Mouse (Mus musculus) spleen, postnatal 10 days (tissue): ENCODE measurements around the gene Mcts2.
A peak's percentile ranks its signal among the peaks of the same experiment; 100 is the strongest.
"Not testable (repeated sequence)": the region's sequence is repeated elsewhere in the genome, so short reads cannot be mapped to it uniquely, and the experiment has no call there.

ENCODE experiments used
- DNase-seq, 2 experiments: peaks; one replicate each; pipeline ENCODE4 v3.0.0; 2021 to 2022; ENCODE audit warnings: low spot score in 2 of 2

The Mcts2 gene

DNA sequence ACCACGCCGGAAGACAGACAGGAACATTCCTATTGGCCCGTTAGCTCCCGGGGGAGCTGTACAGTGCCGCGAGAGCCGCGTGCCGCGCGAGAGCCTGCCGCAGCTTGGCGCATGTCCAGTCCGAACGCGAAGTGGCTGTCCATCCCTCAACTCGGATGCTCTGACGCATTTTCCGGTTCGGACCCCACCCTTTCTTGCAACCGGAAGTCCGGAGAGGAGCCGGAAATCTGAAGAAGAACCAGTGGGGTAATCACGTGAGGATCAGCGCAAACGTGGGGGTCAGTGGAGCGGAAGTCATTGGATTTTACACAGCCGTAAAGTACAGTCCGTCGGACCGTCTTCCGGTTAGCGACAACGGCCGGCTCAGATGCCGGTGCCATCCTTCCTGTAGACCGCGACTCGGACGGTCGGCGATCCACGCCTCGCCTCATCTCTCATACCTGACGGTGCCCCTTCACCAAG lies at the start of gene Mcts2:
TSS of gene Mcts2 (plus strand) at position 230 of the 462 bp plus-strand sequence.
- DNase-seq, result peak in 1 of 2 experiments; percentile 79

DNA sequence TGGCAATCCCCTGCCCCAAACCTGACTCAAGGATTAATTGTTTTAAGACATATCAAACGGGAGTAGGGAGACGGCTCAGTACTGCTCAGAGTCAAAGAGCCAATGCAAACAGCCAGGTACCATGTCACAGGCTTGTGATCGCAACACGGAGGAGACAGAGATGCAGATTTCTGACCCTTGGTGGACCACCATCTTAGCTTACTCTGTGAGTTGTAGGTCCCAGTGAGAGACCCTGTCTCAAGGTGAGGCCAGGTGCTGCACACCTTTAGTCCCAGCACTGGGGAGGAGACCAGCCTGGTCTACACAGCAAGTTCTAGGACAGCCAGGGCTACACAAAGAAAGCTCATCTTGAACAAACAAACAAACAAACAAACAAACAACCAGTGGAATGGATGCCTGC lies 49.5 kb upstream of the Mcts2 start:
- no peak for DNase-seq

DNA sequence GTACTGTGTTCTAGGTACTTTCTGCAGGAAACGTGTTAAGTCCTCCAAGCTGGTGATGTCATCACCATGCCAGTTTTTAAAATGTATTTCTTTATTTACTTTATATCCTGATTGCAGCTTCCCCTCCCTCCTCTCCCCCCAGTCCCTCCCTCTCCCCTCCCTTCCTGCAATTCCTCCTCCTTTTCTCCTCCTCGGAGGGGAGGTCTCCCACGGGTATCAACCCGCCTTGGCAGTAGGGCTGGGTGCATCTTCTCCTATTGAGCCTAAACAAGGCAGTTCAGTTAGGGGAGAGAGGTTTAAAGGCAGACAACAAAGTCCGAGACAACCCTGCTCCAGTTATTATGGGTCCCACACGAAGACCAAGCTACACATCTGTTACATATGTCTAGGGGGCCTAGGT lies 48.0 kb upstream of the Mcts2 start:
- no peak for DNase-seq

DNA sequence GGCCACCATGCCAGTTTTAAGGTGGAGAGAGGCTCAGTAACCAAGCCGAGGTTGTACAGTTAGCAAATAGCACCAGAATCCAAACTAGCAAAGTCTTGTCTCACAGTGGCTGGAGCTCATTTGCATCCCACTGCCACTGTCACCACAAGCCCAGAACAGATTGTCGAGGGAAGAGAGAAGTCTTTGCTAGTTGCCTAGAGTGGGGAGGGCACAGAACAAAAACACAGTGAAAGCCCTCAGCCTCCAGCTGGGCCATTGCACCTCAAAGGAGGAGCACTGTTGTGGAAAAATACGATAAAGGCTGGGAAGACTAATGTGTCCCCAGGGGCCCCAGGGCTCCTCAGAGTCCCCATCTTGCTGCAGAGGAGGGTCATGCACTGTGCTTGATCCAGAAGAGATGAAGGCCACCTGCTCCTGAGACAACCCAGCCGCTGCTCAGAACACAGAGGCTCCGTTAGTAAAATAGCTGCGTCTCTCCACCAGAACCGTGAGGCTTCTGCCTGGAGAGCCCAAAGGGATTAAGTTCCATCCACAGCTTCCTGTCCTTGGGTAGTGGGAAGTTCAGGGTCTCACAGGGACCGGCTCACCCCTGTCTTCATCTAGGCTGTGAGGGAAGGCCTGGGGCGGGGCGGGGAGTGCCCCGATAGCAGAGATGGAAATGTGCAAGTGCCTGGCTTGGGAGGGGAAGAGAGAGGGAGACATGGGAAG lies 47.3 kb upstream of the Mcts2 start:
- DNase-seq, result no peak

DNA sequence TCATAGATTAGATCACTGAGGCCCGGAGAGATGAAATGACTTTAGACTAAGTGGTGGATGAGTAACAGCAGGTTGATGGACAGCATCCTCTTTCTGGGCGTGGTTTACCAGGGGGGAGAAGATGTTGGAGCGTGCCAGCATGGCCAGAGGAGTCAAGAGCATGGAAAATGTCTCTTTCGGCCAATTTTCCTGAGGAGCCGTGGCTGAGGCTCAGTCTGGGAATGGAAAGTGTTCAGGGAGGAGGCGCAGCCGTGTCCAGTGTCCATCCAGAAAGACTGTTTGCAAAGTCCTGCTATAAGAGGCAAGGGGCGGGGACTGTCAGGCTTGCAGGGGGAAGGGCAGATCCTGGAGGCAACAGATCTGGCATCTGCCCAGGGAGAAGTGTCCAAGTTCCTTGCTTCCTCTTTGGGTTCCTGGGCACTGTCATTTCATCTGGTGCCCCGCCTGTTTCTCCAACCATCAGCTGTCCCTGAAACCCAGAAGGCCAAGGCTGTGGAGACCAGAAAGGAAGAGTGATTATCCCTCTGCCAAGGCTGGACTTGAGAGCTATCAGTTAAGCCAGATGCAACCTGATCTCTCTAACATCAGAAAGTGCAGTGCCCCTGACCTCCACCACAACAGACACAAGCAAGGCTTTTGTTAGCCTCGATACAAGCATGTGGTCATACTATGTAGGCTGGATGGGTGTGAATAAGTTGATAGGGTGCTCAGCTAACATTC lies 33.8 kb upstream of the Mcts2 start:
- peak in 1 of 2 experiments; percentile 41 for DNase-seq

DNA sequence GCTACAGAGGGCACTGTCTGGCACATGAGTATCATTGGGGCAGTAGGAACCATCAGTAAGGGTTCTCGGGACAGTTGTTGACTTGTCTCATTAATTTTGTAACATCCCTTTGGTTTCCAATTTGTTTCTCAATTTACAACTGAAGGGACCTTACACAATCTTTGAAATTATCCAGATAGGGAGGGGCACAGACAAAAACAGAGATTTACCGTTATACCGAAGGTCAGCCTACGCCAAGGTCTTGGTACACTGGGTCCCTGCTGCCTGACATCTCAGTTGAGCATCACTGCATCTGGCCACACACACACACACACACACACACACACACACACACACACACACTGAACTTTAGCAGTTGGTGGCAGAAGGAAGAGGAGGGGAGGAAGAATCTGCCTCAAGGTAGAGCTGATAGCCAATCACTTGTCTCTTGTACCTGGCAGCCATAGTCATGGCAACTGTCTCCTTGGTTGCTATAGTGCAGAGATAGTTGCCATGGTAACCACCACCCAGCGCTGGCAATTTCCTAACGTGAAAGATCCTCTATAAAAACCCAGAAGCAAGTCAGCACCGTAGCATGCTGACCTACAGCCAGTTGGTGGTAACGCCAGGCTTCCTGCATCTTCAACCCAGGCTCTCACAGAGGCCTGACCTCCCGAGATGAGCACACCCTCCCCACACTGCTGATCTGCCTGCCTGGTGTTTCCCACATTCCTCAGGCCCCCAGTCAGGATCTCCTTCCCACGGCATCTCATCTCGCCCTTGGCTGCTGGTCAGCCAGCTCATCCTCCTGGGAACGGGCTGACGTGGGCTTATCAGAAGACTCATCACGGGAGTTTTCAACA lies 32.7 kb upstream of the Mcts2 start:
- no peak for DNase-seq

DNA sequence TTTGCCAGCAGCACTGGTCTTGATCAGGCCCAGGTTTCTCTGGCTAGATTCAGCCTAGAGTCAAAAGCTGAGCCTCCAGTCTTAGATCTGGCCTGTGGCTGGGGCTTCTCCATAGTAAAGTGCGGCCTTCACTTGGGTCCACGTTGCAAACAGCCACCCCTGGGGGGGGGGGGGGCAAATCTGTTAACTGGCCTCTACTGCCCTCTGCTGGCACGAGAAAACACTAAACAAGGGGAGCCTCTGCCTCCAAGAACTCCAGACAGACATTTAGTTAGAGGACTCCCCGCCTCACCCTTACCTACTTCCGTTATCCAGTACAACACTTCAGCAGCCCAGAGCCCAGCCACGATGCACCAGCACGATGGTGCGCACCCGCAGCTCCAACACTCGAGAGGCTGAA lies 29.4 kb upstream of the Mcts2 start:
- DNase-seq, result peak in 1 of 2 experiments; percentile 45

DNA sequence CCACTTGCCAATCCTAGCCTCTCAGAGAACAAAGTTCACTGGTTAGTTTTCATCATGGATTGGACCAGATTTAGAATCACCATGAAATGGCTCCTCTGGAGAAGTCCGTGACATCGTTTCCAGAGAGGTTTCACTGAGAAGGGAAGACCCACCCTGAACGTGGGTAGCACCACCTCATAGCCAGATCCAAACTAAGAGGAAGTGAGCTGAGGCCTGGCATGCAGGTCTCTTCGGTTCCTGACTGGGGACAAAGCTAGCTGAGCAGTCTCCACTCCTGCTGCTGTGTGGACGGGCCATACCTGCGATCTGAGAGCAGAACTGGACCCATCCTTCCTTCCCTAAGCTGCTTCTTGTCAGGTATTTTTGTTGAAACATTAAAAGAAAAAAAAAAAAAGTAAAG lies 25.7 kb upstream of the Mcts2 start:
- no peak for DNase-seq

DNA sequence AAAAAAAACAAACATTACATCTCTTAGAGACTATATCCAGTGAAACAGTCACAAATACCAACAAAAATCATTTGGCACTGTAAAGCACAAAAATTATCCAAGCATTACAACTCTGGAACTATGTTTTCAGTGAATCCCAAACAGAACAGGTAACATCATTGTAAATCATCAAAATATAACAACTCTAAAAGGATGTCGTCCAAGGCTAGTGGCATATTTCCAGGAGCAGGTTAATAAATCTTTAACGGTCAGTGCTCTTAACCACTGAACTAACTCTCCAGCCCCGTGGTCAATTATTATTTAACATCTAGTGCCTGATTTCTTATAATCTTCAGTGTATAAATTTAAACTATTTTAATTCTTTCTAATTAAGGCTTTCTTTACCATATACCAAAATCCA lies 20.6 kb upstream of the Mcts2 start:
- DNase-seq, result not testable (repeated sequence)

DNA sequence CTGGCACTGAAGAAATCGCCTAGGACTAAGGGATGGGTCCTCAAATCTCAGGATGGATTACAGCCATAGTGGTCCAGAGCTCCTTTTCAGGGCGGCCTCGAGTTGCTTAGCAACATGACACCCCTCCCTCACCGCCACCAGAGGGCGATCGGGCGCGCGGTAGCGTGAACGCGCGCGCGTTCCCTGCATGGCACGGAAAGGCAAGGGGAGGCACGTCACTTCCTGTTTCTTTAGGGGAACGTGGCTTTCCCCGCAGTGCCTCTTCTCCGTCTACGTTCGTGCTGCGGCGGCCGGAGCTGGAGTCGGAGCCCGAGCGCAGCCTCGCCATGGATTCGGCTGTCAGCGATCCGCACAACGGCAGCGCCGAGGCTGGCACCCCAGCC lies 17.6 kb upstream of the Mcts2 start, which contains the start of gene H13:
TSS of gene H13 (plus strand) at position 206 of the 383 bp plus-strand sequence.
- DNase-seq, result peak; percentile 81 to 91

DNA sequence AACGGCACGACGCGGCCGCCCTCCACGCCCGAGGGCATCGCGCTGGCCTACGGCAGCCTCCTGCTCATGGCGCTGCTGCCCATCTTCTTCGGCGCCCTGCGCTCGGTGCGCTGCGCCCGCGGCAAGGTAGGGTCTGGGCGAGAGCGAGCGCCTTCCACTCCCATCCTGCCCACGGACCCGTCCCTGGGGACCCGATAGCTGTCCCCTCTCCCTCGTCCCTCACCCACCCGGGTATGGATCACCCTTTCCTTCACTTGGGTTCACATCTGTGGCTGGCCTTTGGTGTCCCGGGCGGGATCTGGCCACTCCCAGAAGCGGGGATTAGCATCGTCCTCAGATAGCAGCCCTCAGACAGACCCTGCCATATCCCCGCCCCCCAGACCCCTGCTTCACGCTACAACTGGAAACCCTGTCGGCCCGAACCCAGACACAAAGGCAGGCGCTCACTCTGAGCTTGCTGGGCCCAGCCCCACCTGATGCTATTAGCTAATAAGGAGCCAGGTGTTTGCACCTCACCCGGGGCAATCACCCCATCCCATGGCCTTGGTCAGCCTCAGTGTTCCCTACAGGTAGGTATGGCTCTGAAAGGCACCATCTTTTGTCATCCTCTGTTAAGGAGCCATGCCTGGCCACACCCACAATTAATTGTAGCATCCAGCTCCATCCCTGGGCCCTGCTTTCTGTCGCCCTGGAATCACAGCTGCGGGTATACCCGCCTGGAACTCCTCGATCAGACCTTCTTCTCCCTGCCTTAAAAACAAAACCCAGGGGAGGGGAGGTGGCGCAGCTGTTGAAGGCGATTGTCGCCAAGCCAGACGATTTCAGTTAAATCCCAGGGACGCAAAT lies 17.0 kb upstream of the Mcts2 start:
- DNase-seq, result peak; percentile 29

DNA sequence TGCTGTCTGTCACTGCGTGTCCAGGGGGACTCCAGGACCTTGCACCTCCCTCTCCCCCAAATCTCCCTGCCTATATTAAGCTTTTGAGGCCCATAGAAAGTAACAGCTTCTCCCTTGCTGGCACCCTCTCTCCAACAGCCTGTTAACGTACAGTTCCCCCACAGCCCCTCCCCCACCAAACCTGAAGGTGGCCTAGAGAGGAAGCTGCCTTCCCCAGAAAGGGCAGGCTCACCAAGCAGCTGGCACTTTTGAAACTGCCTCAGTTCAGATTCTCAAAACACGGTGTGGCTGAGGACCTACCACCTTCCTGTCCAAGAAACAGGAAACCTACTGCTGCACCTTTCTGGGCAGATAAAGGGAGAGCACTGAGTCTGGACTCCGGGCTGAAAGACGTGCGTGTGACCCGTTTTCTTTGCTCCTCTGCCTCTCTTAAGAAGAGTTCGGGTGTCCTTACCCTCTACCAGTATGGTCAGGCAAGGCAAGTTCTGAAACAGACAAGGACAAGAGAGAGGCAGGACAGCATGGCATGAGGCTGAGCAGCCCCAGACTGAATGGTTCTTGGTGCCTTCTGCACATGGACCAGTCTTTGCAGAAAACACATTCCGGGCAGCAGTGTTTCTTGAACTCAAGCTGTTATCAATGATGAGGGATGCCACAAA lies 15.7 kb upstream of the Mcts2 start:
- peak; percentile 44 to 77 for DNase-seq

DNA sequence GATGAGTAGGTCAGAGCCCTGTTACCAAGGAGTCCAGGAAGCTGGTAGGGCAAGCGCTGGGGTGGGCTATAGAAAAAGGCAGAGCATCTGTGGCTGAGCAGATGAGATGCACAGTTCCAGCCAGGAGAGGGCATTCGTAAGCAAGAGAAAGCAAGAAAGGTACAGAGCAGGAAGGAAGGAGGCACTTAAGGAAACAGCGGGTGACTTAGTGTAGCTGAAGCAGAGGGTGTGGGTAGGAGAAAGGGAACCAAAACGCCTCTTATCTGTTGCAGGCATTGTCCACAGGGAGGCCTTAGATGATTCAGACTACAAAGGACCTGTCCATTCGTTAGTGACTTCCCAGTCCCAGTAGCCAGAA lies 15.2 kb upstream of the Mcts2 start:
- peak; percentile 24 to 66 for DNase-seq

DNA sequence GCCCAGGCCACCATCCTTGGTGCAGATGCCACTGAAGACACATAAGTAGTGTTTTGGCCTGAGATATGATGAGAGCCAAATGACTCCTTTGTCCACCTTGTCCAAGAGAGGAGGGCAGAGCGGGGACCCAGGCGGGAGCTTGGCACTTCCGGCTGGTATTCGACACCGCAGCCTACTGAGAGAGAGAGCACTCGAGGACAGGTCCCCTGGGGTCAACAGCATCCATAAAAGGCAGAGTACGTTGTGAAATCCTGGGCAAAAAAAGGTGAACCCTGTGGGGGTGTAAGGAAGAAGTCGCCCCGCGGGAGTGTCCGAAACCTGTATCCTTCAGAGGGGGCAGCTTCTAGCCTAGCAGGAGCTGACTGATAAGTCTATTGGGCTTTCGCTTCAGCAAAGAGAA lies 14.7 kb upstream of the Mcts2 start:
- DNase-seq, result no peak

DNA sequence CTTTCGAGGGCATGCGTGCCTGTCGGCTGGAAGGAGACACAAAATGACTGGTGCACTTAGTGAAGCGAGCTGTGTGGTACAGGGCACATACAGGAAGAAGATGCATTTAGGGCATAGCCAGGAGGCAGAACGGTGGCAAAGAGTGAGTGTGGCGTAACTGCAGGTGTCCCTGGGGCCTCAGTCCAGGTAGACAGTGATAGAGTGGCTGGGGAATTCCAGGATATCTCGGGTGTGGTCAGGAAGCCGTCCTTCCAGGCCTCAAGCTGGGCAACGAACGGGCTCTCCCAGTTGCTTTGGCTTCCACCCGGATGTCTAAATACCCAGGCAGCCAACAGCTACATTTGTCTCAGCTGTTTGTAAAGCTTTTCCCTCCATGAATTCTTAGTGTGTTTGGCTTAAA lies 12.7 kb upstream of the Mcts2 start:
- no peak for DNase-seq

DNA sequence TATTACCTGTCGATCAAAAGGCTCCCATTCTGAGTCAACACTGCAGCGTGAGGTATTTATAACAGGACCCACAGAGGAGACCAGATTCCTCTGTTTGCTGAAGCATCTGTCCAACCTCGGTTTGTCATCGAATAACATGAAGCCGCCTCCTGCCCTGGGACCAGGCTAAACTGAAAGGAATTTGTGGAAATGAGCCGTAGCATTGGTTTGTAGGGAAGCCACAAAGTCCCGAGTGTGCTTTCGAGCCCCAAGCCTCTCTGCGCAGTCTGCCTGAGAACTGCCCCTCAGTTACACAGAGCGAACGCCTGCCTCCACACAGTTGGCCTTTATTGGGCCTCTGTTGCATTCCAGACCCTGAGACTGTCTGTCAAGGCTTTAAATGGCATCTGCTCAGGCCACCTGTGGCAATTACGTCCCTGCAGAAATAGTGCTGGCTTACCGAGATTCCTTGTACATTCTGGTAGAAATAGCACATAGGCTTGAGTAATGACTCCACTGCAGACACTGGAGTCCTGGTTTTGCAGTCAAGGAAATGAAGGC lies 11.5 kb upstream of the Mcts2 start:
- DNase-seq, result no peak

DNA sequence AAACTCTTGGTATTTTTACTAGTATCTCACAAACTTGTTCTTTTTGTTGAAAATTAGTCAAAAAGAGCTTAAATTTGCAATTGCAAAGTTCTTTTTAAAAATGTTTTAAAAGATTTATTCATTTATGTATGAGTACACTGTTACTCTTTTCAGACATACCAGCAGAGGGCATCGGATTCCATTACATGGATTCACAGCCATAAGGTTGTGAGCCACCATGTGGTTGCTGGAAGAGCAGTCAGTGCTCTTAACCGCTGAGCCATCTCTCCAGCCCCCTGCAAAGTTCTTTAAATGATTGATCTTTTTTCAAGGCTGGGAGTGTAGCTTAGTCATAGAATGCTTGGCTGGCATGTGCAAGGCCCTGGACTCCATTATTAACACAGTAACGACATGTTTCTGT lies 8.5 kb upstream of the Mcts2 start:
- no peak for DNase-seq

DNA sequence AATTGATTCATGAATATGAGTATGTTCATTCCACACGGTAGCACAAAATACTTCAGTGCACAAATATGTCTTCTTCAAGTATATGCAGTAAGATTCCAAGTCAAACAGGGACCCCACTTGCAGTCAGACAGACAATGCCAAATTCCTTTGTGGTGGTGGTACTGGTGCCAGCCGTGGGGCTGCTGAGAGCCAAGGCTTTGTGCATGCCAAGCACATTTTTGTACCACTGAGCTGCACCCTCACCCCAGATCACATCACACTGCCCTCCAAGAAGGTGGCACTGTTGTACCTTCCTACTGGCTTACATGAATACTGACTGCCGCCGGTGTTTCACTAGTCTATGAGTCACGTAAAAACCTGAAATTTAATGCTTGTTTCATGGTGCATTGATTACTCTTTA lies 7.9 kb upstream of the Mcts2 start:
- no peak for DNase-seq

DNA sequence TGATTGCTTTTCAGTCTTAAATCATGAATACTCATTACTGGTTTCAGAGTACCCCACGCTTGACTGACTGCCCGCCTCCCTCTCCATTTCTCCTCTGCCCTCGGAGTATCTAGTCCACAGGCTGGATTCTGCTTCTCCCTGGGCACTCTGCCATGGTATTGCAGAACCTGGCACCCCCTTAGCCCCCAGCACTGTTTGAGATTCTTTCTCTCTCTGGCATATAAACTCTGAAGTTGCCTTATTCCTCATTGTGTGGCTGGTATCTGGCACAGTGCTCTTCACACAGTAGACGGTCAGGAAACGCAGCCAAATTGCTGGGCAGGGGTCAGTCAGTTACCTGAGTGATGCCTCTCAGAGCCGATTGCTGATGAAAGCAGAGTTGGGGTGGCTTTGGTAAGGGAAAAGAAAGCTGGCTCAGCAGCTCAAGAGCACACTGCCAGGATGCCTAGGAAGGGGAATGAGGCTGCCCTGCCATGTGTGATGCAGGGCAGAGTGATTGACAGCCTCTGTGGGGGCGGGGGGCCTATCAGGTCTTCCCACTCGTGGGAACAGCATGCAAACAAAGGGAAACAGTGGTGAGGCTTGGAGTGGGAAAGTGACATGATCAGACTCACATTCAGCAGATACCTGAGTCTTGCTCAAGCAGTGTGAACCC lies 7.0 kb upstream of the Mcts2 start:
- no peak for DNase-seq

DNA sequence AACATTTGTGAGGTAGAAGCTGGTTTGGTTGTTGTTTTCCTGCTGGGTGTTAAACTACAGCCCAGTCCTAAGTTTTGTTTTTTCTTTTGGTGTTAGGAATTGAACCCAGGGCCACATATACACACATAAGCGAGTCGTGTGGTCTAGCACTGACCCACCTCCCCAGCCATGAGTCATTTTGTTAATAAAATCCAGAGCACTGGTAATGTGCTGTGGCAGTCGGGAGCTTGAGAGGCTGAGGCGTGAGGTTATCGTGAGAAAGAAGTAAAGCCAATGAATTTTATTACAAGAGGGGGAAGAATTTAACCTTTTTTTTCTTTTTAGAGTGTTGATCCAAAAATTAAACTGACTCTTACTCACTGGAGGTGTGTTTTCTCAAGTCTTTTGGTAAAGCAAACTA lies 3.7 kb upstream of the Mcts2 start:
- DNase-seq, result no peak
